Mouse (Mus musculus): ENCODE measurements at regions not wholly inside any gene's neighbourhood (a gene's known extent, or its start where the extent isn't known, plus 50 kb on each side); places are given as distances from the start of the nearest gene placed in this dataset.

DNA sequence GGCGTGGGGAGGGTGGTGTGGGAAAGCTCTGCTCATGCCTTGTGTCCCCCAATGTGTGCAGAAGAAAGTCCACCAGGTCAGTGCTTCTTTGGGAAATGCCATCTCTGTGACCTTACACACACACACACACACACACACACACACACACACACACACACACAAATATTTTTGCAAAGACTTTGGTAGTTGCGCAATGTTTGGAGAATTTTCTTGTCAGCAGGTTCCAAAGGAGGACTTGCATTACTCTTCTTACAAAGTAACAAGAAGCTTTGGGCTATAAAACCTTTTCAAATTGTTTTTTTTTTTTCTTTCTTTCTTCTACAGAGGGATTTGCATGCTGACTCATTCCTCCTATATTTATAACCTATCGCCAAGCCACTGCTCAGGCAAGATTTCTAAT lies 59.1 kb upstream of the Npvf start:
- Histone ChIP-seq H3K36me3 (ENCODE audit: control insufficient read depth, insufficient read depth, low read length) (no peaks in the 10 kb centered on the region), H3K4me2 (ENCODE audit: low read length) (no peak overlapping the region), H3K4me3 (ENCODE audit: low read depth, low read length) (no peak overlapping the region), H3K9ac (ENCODE audit: low read depth, low read length) (no peak overlapping the region), H3K27me3 (ENCODE audit: control insufficient read depth, insufficient read depth, low read depth, low read length) (no peaks in the 10 kb centered on the region), H3K9me3 (replicated peaks; ENCODE audit: control insufficient read depth, low read length, poor library complexity, severe bottlenecking) (no peaks in the 10 kb centered on the region), H3K4me1 (ENCODE audit: control insufficient read depth, insufficient read depth, low read length) (no peaks in the 10 kb centered on the region), H3K27ac (ENCODE audit: low read length) (no peak overlapping the region)
- WGBS, result 63% methylated on average over 3 of the region's 3 CpGs
- no peak for ATAC-seq

- Histone ChIP-seq H3K9me3 (replicated peaks; ENCODE audit: control insufficient read depth, low read length, poor library complexity, severe bottlenecking) (no peaks in the 10 kb centered on the region), H3K27me3 (ENCODE audit: control insufficient read depth, insufficient read depth, low read depth, low read length) (no peaks in the 10 kb centered on the region), H3K9ac (ENCODE audit: low read depth, low read length) (no peak overlapping the region), H3K27ac (ENCODE audit: low read length) (no peak overlapping the region), H3K4me3 (ENCODE audit: low read depth, low read length) (no peak overlapping the region), H3K4me2 (ENCODE audit: low read length) (no peak overlapping the region), H3K36me3 (ENCODE audit: control insufficient read depth, insufficient read depth, low read length) (no peaks in the 10 kb centered on the region), H3K4me1 (ENCODE audit: control insufficient read depth, insufficient read depth, low read length) (0 out of 2 replicates have a peak, but pooled peaks cover 5% of the 10 kb centered on the region)
- no peak for ATAC-seq
- 9% methylated on average over 4 of the region's 4 CpGs for WGBS
Measured at GRCm38 (mm10) chr6:50718631-50719030, 64.4 kb upstream of the Npvf start.

DNA sequence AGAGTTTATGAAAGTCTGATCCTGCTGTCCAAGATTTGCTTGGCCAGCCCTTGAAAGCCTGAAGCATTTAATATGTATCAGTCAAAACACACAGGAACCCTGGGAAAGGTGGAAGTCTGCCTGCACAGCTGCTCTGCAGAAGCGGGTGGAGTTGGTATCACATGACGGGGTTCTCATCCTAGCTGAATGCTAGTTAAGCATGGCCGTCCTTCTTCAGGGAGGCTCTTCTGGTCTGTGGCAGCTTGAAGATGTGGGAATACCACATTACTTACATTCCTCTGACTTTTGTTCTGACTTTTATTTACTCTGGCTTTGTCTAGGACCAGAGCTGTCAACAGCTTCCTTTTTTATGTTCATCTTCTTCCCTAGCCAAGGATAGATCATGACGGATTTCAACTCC lies 66.1 kb upstream of the Npvf start:
- 0 out of 2 replicates have a peak, but pooled peaks cover 5% of the 10 kb centered on the region for H3K4me1 ChIP-seq (ENCODE audit: control insufficient read depth, insufficient read depth, low read length)
- H3K4me2 ChIP-seq (ENCODE audit: low read length), result no peak overlapping the region
- no peaks in the 10 kb centered on the region for H3K9me3 ChIP-seq (replicated peaks; ENCODE audit: control insufficient read depth, low read length, poor library complexity, severe bottlenecking)
- H3K27me3 ChIP-seq (ENCODE audit: control insufficient read depth, insufficient read depth, low read depth, low read length), result no peaks in the 10 kb centered on the region
- no peaks in the 10 kb centered on the region for H3K36me3 ChIP-seq (ENCODE audit: control insufficient read depth, insufficient read depth, low read length)
- H3K4me3 ChIP-seq (ENCODE audit: low read depth, low read length), result no peak overlapping the region
- 74% methylated on average over 4 of the region's 4 CpGs for WGBS
- no peak overlapping the region for H3K27ac ChIP-seq (ENCODE audit: low read length)
- H3K9ac ChIP-seq (ENCODE audit: low read depth, low read length), result no peak overlapping the region
- ATAC-seq, result no peak

DNA sequence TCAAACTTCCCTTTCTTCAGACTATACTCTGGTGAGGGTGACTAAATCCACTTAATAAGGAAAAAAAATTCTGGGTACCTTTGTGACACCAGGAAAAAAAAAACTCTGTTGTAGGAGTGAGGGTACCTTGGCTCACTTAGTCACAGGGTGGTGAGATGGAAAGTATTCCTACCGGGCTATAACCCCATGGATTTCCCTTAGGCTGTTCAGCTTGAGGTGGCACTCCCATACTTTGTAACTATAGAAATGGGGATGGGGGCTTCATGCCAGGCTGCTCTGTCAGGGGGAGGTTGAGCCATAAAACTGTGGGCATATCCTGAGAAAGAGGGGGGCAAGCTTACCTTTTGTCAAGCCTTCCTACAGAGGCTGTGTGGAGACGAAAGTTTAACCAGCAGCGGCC lies 71.4 kb upstream of the Npvf start:
- WGBS, result 87% methylated on average over 3 of the region's 3 CpGs
- Histone ChIP-seq H3K9ac (ENCODE audit: low read depth, low read length) (no peak overlapping the region), H3K27ac (ENCODE audit: low read length) (no peak overlapping the region), H3K27me3 (ENCODE audit: control insufficient read depth, insufficient read depth, low read depth, low read length) (no peaks in the 10 kb centered on the region), H3K36me3 (ENCODE audit: control insufficient read depth, insufficient read depth, low read length) (no peaks in the 10 kb centered on the region), H3K4me2 (ENCODE audit: low read length) (no peak overlapping the region), H3K9me3 (replicated peaks; ENCODE audit: control insufficient read depth, low read length, poor library complexity, severe bottlenecking) (no peaks in the 10 kb centered on the region), H3K4me3 (ENCODE audit: low read depth, low read length) (no peak overlapping the region), H3K4me1 (ENCODE audit: control insufficient read depth, insufficient read depth, low read length) (0 out of 2 replicates have a peak, but pooled peaks cover 3% of the 10 kb centered on the region)
- no peak for ATAC-seq

- H3K9ac ChIP-seq (ENCODE audit: low read depth, low read length), result no peak overlapping the region
- ATAC-seq, result no peak
- WGBS, result 68% methylated on average over 9 of the region's 9 CpGs
Measured at GRCm38 (mm10) chr6:50726166-50726591, 71.9 kb upstream of the Npvf start.

DNA sequence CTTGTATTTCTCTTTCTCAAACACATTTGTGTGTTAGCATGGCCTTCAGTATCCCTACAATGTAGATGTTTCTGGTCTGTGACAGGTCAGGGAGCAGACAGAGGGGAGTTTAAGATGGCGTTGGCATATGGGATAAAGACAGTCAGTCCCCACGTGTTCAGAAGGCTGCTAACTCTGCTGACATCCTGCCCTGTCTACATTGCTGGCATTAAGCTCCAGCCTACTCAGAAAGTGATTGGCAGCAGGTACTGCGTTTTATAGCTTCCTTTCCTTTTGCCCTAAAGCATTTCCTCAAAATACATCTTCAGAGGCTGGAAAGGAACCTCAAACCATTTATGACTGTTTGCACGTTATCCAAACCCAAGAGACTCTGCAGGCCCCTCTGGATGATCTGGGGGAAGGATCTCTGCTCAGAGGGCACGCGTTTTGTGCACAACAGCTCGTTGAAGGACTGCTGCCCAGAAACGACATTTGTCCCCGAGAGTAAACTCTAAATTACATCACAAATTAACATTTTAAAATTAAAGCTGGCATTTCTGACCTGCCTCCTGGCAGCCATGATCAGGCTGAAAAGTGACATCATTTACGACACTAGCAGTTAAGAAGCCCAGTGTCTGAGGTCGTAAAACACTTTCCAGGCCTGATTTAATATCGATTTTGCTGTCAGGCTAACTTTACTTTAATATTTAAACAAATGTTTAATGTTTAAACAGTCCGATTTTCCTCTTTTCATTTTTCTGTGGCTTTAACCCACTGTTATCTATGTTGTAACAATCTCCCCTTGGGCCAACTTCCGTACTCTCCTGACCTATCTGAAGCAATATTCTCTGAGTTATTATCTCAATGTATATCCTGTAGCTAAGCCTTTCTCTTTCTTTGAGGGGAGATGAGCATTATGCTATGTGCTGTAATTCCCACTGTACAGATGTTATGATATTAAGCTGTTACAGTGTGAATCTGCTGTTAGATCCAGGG lies 76.8 kb upstream of the Npvf start:
- Histone ChIP-seq H3K9ac (ENCODE audit: low read depth, low read length) (no peak overlapping the region), H3K36me3 (ENCODE audit: control insufficient read depth, insufficient read depth, low read length) (no peaks in the 10 kb centered on the region), H3K27ac (ENCODE audit: low read length) (no peak overlapping the region), H3K9me3 (replicated peaks; ENCODE audit: control insufficient read depth, low read length, poor library complexity, severe bottlenecking) (no peaks in the 10 kb centered on the region), H3K4me1 (ENCODE audit: control insufficient read depth, insufficient read depth, low read length) (no peaks in the 10 kb centered on the region), H3K27me3 (ENCODE audit: control insufficient read depth, insufficient read depth, low read depth, low read length) (no peaks in the 10 kb centered on the region), H3K4me3 (ENCODE audit: low read depth, low read length) (no peak overlapping the region), H3K4me2 (ENCODE audit: low read length) (no peak overlapping the region)
- 63% methylated on average over 14 of the region's 14 CpGs for WGBS
- no peak for ATAC-seq

More at GRCm38 (mm10) chr6:50726166-50726591, 71.9 kb upstream of the Npvf start:
- Histone ChIP-seq H3K4me3 (ENCODE audit: low read depth, low read length) (no peak overlapping the region), H3K9me3 (replicated peaks; ENCODE audit: control insufficient read depth, low read length, poor library complexity, severe bottlenecking) (no peaks in the 10 kb centered on the region), H3K4me1 (ENCODE audit: control insufficient read depth, insufficient read depth, low read length) (0 out of 2 replicates have a peak, but pooled peaks cover 3% of the 10 kb centered on the region), H3K27ac (ENCODE audit: low read length) (no peak overlapping the region), H3K36me3 (ENCODE audit: control insufficient read depth, insufficient read depth, low read length) (no peaks in the 10 kb centered on the region), H3K27me3 (ENCODE audit: control insufficient read depth, insufficient read depth, low read depth, low read length) (no peaks in the 10 kb centered on the region), H3K4me2 (ENCODE audit: low read length) (no peak overlapping the region)

DNA sequence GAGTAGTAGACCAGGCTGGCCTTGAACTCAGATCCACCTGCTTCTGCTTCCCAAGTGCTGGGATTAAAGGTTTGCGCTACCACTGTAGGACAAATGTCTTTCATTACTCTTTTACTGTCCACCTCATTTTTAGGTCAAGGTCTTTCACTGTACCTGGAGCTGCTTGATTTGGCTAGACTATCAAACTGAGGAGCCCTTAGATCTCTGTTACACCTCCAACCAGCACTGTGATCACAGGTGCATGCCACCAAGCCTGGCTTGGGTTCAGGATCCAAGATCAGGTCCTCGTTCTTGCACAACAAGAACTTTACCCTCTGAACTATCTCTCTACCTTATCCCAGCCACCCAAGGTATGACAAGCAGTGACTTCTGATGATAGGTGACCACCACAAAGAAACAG lies 80.5 kb upstream of the Npvf start:
- no peaks in the 10 kb centered on the region for H3K4me1 ChIP-seq (ENCODE audit: control insufficient read depth, insufficient read depth, low read length)
- no peak overlapping the region for H3K4me2 ChIP-seq (ENCODE audit: low read length)
- no peak overlapping the region for H3K9ac ChIP-seq (ENCODE audit: low read depth, low read length)
- no peak for ATAC-seq
- no peaks in the 10 kb centered on the region for H3K27me3 ChIP-seq (ENCODE audit: control insufficient read depth, insufficient read depth, low read depth, low read length)
- no peak overlapping the region for H3K4me3 ChIP-seq (ENCODE audit: low read depth, low read length)
- no peaks in the 10 kb centered on the region for H3K9me3 ChIP-seq (replicated peaks; ENCODE audit: control insufficient read depth, low read length, poor library complexity, severe bottlenecking)
- H3K36me3 ChIP-seq (ENCODE audit: control insufficient read depth, insufficient read depth, low read length), result no peaks in the 10 kb centered on the region
- H3K27ac ChIP-seq (ENCODE audit: low read length), result no peak overlapping the region
- WGBS, result 94% methylated on average over 2 of the region's 2 CpGs

- H3K36me3 ChIP-seq (ENCODE audit: control insufficient read depth, insufficient read depth, low read length), result no peaks in the 10 kb centered on the region
- no peaks in the 10 kb centered on the region for H3K27me3 ChIP-seq (ENCODE audit: control insufficient read depth, insufficient read depth, low read depth, low read length)
- H3K27ac ChIP-seq (ENCODE audit: low read length), result 0 out of 2 replicates have a peak overlapping the region, but pooled peaks have one; percentile 43
- H3K4me2 ChIP-seq (ENCODE audit: low read length), result no peak overlapping the region
- ATAC-seq, result no peak
- H3K9me3 ChIP-seq (replicated peaks; ENCODE audit: control insufficient read depth, low read length, poor library complexity, severe bottlenecking), result no peaks in the 10 kb centered on the region
- H3K4me3 ChIP-seq (ENCODE audit: low read depth, low read length), result no peak overlapping the region
- H3K4me1 ChIP-seq (ENCODE audit: control insufficient read depth, insufficient read depth, low read length), result no peaks in the 10 kb centered on the region
- no peak overlapping the region for H3K9ac ChIP-seq (ENCODE audit: low read depth, low read length)
- 39% methylated on average over 2 of the region's 2 CpGs for WGBS
Measured at GRCm38 (mm10) chr6:50735825-50736224, 81.6 kb upstream of the Npvf start.

DNA sequence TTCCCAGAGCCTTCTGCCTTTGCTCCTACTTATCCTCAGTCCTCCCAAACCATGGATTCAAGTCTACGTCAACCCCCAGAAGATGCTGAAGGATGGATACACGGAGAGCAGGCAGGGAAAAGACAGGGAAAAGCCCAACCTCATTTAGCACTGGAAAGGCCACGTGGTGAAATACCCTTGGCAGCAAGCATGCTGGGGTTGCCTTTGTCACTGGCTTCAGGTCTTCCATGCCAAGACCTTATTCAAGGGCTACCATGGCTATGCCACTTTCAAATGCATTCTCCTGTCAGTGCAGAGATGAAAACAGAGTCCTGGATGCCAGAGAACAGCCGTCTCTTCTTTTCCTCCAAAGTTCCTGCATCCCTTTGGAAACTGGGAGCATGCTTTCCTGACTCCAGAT lies 87.8 kb upstream of the Npvf start:
- Histone ChIP-seq H3K9ac (ENCODE audit: low read depth, low read length) (no peak overlapping the region), H3K27ac (ENCODE audit: low read length) (no peak overlapping the region), H3K36me3 (ENCODE audit: control insufficient read depth, insufficient read depth, low read length) (no peaks in the 10 kb centered on the region), H3K9me3 (replicated peaks; ENCODE audit: control insufficient read depth, low read length, poor library complexity, severe bottlenecking) (no peaks in the 10 kb centered on the region), H3K4me3 (ENCODE audit: low read depth, low read length) (no peak overlapping the region), H3K4me2 (ENCODE audit: low read length) (no peak overlapping the region), H3K4me1 (ENCODE audit: control insufficient read depth, insufficient read depth, low read length) (no peaks in the 10 kb centered on the region), H3K27me3 (ENCODE audit: control insufficient read depth, insufficient read depth, low read depth, low read length) (no peaks in the 10 kb centered on the region)
- WGBS, result 76% methylated on average over 4 of the region's 4 CpGs
- ATAC-seq, result no peak

All from midbrain, embryonic 16.5 days (tissue).